Mouse (Mus musculus) thymus, adult 2 months (tissue): ENCODE data around the gene Fam189b. TPM values are rescaled to one million over a fixed set of nuclear protein-coding genes. Genes with fewer than 3 reads are reported as not detected.

ENCODE experiments used
- DNase-seq: peaks from one replicate; pipeline ENCODE4 v3.0.0; 2021
- H3K27ac ChIP-seq: fragments of 200-500 bp; 2 replicates; pipeline ENCODE4 v1.5.1; 2012; ENCODE audit warnings: low read length, control low read depth; ENCODE audit not compliant: control insufficient read depth, insufficient read depth
- H3K27me3 ChIP-seq: fragments of 200-500 bp; 2 replicates; pipeline ENCODE4 v1.6.1; 2012; ENCODE audit warnings: mild to moderate bottlenecking, low read length, moderate library complexity, mixed read lengths; ENCODE audit not compliant: control insufficient read depth, insufficient read depth
- H3K36me3 ChIP-seq: fragments of 200-500 bp; 2 replicates; pipeline ENCODE4 v1.6.1; 2012; ENCODE audit warnings: mild to moderate bottlenecking, low read length, moderate library complexity; ENCODE audit not compliant: control insufficient read depth, insufficient read depth
- H3K4me1 ChIP-seq: fragments of 200-500 bp; replicated peaks from 2 replicates; pipeline ENCODE4 v1.6.1; 2012; ENCODE audit warnings: low read length; ENCODE audit not compliant: control insufficient read depth, insufficient read depth
- H3K4me3 ChIP-seq: fragments of 200-500 bp; 2 replicates; pipeline ENCODE4 v1.5.1; 2012; ENCODE audit warnings: mild to moderate bottlenecking, low read length, control low read depth, moderate library complexity; ENCODE audit not compliant: control insufficient read depth, insufficient read depth
- CTCF ChIP-seq: fragments of 200-500 bp; IDR thresholded peaks from 2 replicates; pipeline ENCODE4 v1.5.1; 2012; ENCODE audit warnings: mild to moderate bottlenecking, control low read depth, low read length, moderate library complexity, borderline replicate concordance; ENCODE audit not compliant: control insufficient read depth, poor library complexity, insufficient read depth; ENCODE audit errors: extremely low read depth
- POLR2A ChIP-seq: fragments of 200-500 bp; IDR thresholded peaks from 2 replicates; pipeline ENCODE4 v1.6.1; 2012; ENCODE audit warnings: mild to moderate bottlenecking, low read length, control low read depth, moderate library complexity; ENCODE audit not compliant: control insufficient read depth, poor library complexity, insufficient read depth; ENCODE audit errors: extremely low read depth
- WGBS: fragments of 180-500 bp; shearing (Covaris S2); methylation state at CpG from one replicate; pipeline ENCODE4 v1.1.7; 2018; 5-methylcytosine and 5-hydroxymethylcytosine counted together
- polyA plus RNA-seq: library from polyadenylated mRNA; depleted of rRNA; stranded (reverse); fragments of >200 nt; gene quantifications from 2 replicates; pipeline ENCODE4 v1.2.3, GENCODE M21; 2012

Fam189b gene
- polyA plus RNA-seq, 1 experiment, result 250 TPM

DNA sequence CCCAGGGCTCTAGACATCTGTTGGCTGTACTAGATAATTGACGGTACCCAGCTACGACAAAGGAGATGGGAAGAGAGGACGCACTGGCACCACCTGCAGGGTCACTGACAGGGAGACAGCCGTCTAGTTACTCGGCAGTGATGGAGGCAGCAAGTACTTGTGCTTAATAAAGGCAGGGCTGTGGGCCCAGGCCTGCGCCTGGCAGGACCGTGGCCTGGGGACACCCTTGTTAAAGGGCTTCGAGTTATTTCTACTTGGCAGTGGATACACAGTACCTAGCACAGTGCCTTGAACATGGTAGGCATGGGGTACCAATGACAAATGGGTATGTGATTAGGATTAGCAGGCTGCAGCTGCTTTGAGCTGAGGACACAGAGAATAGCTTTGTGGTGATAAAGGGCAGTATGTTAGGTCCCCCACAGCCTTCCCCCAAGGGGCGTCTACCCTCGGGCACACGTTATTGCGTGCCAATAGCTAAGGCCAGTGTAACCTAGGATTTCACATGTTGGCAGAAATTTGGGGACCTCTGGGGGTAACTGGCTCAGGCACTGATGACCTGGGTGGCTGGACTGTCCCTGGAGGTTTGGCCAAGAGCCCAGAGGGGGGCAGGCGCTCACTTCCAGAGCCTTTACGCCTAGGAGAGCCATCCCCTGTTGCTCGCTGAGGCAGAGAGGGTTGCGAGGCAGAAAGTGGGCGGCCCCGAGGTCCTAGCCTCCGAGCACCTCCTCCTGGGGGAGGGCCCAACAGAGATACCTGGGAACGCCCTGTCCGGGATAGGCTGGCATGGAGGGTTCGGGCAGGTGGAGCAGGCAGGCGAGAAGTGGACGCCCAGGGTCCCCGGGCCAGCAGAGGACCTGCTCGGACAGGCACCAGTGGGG lies 35.6 kb upstream of the Fam189b start:
- Histone ChIP-seq H3K36me3 (no peaks in the 10 kb centered on the region), H3K27ac (no peak overlapping the region), H3K4me1 (no peaks in the 10 kb centered on the region), H3K27me3 (no peaks in the 10 kb centered on the region), H3K4me3 (no peak overlapping the region)
- no peak for DNase-seq
- TF ChIP-seq CTCF (no peak), POLR2A (no peak)
- WGBS, result 45% methylated on average over 26 of the region's 26 CpGs

DNA sequence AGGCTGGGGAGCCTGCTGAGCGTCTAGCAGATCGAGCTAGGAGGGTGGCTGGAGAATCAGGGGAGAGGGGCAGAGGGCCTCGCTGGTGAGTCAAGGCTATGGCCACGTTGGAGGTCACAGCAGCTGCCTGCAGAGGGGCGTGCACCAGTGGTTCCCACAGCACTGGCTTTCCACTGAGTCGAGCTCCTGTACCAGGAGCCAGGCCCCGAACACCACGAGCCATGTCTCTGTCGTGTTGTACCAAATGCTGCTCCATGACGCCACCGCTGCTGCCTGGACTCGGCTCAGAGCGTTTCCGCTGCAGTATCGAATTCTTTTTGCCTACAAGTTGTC lies 35.0 kb upstream of the Fam189b start:
- WGBS, result 29% methylated on average over 15 of the region's 15 CpGs
- H3K36me3 ChIP-seq, result no peaks in the 10 kb centered on the region
- H3K4me1 ChIP-seq, result no peaks in the 10 kb centered on the region
- H3K27ac ChIP-seq, result no peak overlapping the region
- no peak for DNase-seq
- no peak overlapping the region for H3K4me3 ChIP-seq
- no peak for TF ChIP-seq CTCF
- TF ChIP-seq POLR2A, result no peak
- no peaks in the 10 kb centered on the region for H3K27me3 ChIP-seq

DNA sequence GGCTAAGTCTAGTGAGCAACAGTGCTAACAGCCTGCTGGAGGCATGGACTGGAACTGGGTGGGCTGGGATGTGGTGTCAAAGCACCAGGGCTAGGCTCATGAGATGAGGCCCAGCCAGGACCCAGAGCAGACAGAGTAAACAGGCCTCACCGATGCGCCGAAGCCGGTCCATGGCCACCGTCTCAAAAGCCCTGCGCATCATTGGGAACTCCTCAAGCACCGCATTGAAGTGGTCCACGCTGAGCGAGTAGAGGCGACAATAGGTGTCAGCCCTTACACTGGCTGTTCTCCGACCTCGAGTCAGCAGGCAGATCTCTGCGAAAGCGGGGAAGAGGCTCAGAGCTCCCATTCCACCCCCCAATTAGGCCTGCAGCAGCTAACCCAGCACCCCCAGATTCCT lies 34.4 kb upstream of the Fam189b start:
- no peak for DNase-seq
- 95% methylated on average over 14 of the region's 14 CpGs for WGBS
- H3K4me1 ChIP-seq, result no peaks in the 10 kb centered on the region
- no peak overlapping the region for H3K4me3 ChIP-seq
- no peaks in the 10 kb centered on the region for H3K36me3 ChIP-seq
- no peaks in the 10 kb centered on the region for H3K27me3 ChIP-seq
- no peak for TF ChIP-seq CTCF
- no peak for TF ChIP-seq POLR2A
- H3K27ac ChIP-seq, result no peak overlapping the region

DNA sequence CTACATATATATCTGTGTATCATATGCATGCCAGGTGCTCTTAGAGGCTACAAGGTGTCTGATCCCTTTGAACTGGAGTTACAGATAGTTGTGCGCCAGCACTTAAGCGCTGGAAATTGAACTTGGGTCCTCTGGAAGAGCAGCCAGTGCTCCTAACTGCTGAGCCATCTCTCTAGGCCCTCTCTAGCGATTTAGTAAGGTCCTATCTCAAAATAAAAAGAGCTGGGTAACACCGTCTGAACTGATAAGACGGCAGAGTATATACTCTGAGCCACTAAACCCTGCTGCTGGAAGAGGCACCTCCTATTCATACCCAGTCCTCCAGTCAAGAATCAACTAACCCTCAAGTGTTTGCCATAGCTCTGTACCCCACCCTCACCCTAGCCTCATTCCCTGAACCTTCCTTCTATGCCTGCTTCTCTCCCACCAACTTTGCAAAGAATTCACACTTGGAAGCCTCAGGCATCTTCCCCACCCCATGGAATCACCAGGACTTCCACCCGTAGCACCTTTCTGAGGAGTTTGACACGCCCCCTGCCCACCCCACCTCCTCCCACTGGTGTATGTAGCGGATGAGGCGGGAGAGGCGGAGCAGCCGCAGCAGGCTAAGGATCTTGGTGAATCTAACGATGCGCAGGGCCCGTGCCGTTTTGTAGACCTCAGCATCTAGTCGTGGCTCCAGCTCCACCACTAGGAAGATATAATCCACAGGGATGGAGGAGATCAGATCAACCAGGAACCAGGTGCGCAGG lies 30.7 kb upstream of the Fam189b start:
- 85% methylated on average over 17 of the region's 17 CpGs for WGBS
- DNase-seq, result no peak
- Histone ChIP-seq H3K4me3 (no peak overlapping the region), H3K27ac (no peak overlapping the region), H3K36me3 (no peaks in the 10 kb centered on the region), H3K27me3 (no peaks in the 10 kb centered on the region), H3K4me1 (no peaks in the 10 kb centered on the region)
- no peak for TF ChIP-seq CTCF
- TF ChIP-seq POLR2A, result no peak

DNA sequence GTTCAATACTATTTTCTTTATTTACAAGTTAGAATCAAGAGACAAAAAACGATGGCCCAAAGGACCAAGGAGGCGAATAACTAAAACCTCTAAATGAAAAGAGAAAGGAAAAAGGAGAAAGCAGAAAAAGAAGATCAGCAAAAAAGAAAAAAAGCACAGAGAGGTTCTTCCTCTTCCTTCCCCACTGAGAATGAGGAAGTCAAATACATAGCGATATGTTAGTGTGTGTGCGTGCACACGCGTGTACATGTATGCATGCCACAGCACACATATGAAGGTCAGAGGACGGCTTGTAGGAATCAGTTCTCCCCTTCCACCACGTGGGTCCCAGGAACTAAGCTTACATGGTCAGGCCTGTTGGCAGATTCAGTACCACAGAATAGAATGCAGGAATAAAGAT lies 26.0 kb upstream of the Fam189b start:
- 66% methylated on average over 8 of the region's 8 CpGs for WGBS
- no peak for DNase-seq
- H3K27me3 ChIP-seq, result no peaks in the 10 kb centered on the region; the same call in 1 of the 2 replicates
- TF ChIP-seq POLR2A (no peak), CTCF (no peak)
- H3K4me1 ChIP-seq, result peaks cover 15% of the 10 kb centered on the region
- H3K36me3 ChIP-seq, result no peaks in the 10 kb centered on the region
- H3K4me3 ChIP-seq, result no peak overlapping the region
- no peak overlapping the region for H3K27ac ChIP-seq

DNA sequence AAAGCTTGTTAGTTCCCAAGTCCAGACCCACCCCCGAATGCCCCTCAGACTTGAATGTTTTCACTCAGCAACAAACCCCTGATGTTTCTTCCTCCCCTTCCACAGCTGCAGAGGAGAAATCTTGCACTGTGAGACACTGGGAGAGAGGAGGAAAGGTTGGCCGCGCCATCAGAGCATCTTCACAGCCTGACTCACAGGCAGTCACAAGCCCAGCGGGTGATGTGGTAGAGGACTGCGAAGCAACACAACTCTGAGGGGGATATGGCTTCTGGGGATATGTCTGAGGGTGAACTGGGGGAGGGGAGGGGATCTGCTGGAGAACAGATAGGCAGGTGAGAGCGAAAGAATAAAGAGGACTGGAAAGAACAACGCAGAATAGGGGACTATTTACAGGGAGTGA lies 24.3 kb upstream of the Fam189b start:
- TF ChIP-seq POLR2A (no peak), CTCF (no peak)
- no peaks in the 10 kb centered on the region for H3K36me3 ChIP-seq
- no peak for DNase-seq
- no peak overlapping the region for H3K4me3 ChIP-seq
- no peak overlapping the region for H3K27ac ChIP-seq
- 49% methylated on average over 7 of the region's 7 CpGs for WGBS
- no peaks in the 10 kb centered on the region; the same call in 1 of the 2 replicates for H3K27me3 ChIP-seq
- H3K4me1 ChIP-seq, result peaks cover 16% of the 10 kb centered on the region
